Mouse (Mus musculus) cerebellum, adult 2 months (tissue): ENCODE results near the gene Tmem205. TPM values are rescaled to one million over a fixed set of nuclear protein-coding genes. Genes with fewer than 3 reads are reported as not detected.

Experiments
- DNase-seq, 2 experiments: peaks; one replicate each; pipeline ENCODE4 v3.0.0; 2021
- H3K27ac ChIP-seq: fragments of 200-500 bp; 2 replicates; pipeline ENCODE4 v1.5.1; 2012; ENCODE audit warnings: low read length, control low read depth, inconsistent platforms; ENCODE audit not compliant: insufficient read depth
- H3K27me3 ChIP-seq: fragments of 200-500 bp; 2 replicates; pipeline ENCODE4 v1.6.1; 2012; ENCODE audit warnings: inconsistent platforms, mild to moderate bottlenecking, low read length, moderate library complexity; ENCODE audit not compliant: control insufficient read depth, insufficient read depth
- H3K4me1 ChIP-seq: fragments of 200-500 bp; 2 replicates; pipeline ENCODE4 v1.6.1; 2011; ENCODE audit warnings: low read length; ENCODE audit not compliant: control insufficient read depth, insufficient read depth
- H3K4me3 ChIP-seq: fragments of 200-500 bp; replicated peaks from 2 replicates; pipeline ENCODE3; 2011; ENCODE audit warnings: mild to moderate bottlenecking, low read depth, low read length, control low read depth; ENCODE audit not compliant: insufficient read depth
- CTCF ChIP-seq: fragments of 200-500 bp; IDR thresholded peaks from 2 replicates; pipeline ENCODE4 v1.5.1; 2011; ENCODE audit warnings: low read depth, mild to moderate bottlenecking, control low read depth, low read length, moderate library complexity, borderline replicate concordance; ENCODE audit not compliant: insufficient read depth
- POLR2A ChIP-seq: fragments of 200-500 bp; IDR thresholded peaks from 2 replicates; pipeline ENCODE4 v1.6.1; 2011; ENCODE audit warnings: low read length, control low read depth, borderline replicate concordance; ENCODE audit not compliant: insufficient read depth
- WGBS: fragments of 180-500 bp; shearing (Covaris S2); methylation state at CpG from one replicate; pipeline ENCODE4 v1.1.7; 2018; 5-methylcytosine and 5-hydroxymethylcytosine counted together
- polyA plus RNA-seq: library from polyadenylated mRNA; depleted of rRNA; stranded (reverse); fragments of >200 nt; gene quantifications from 2 replicates; pipeline ENCODE4 v1.2.3, GENCODE M21; 2012

The Tmem205 gene
- polyA plus RNA-seq, 1 experiment: 62.5 TPM

- peaks cover 24% of the 10 kb centered on the region for H3K4me1 ChIP-seq
- no peaks in the 10 kb centered on the region for H3K27me3 ChIP-seq
- H3K4me3 ChIP-seq: no peak overlapping the region
- 81% methylated on average over 3 of the region's 3 CpGs for WGBS
- H3K27ac ChIP-seq: no peak overlapping the region
- no peak for TF ChIP-seq POLR2A
- TF ChIP-seq CTCF: no peak
- DNase-seq: no peak
Observed at GRCm38 (mm10) chr9:21929208-21929607, 1.9 kb upstream of the Tmem205 start.

DNA sequence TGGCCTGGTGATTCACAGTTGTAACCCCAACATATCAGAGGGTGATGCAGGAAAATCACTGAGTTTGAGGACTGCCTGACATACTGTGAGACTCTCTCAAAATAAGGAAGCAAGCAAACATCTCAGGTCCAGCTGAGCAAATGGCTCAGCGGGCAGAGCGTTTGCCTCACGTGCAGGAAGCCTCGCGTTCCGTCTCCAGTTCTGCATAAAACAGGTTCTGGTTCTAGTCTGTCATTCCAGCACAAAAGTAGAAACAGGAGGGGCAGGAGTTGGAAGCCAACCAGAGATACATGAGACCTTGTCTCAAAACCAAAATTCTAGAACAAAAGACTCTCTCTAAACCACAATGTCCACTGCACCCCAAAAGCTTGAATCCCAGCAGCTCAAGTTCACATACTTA, 572 bp downstream of the Tmem205 start:
- TF ChIP-seq POLR2A (no peak), CTCF (no peak)
- peaks cover 14% of the 10 kb centered on the region for H3K4me1 ChIP-seq
- H3K27ac ChIP-seq: peak overlapping the region; percentile 2; the same call in 1 of the 2 replicates
- peak overlapping the region; percentile 74 for H3K4me3 ChIP-seq
- WGBS: 0% methylated on average over 6 of the region's 6 CpGs
- H3K27me3 ChIP-seq: no peaks in the 10 kb centered on the region
- no peak for DNase-seq

DNA sequence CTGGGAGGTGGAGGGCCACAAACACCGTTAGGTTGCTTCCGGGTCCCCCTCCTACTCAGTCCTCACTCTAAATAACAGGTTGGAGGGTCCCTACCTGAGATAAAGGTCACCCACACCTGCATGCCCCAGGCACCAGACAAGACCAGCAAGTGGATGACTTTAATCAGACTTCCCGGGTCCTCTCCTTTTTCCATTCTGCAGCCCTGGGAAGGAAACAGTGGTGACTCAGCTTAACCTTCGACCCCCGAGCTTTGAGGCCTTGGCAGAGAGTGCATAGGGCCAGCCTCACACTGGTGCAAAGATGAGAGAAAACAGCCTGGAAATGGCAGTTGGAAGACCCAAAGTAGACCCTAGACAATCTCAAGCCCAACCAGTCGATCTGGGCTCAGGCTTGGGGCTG, 1.2 kb downstream of the Tmem205 start:
- TF ChIP-seq CTCF: no peak
- TF ChIP-seq POLR2A: no peak
- Histone ChIP-seq H3K4me3 (no peak overlapping the region), H3K27me3 (no peaks in the 10 kb centered on the region), H3K27ac (no peak overlapping the region), H3K4me1 (peaks cover 14% of the 10 kb centered on the region)
- DNase-seq: no peak
- WGBS: 80% methylated on average over 6 of the region's 6 CpGs

- 97% methylated on average over 1 of the region's 1 CpGs for WGBS
- H3K4me1 ChIP-seq: peaks cover 14% of the 10 kb centered on the region
- no peak overlapping the region for H3K4me3 ChIP-seq
- no peak for DNase-seq
- no peak overlapping the region for H3K27ac ChIP-seq
- H3K27me3 ChIP-seq: no peaks in the 10 kb centered on the region
- TF ChIP-seq CTCF: no peak
- no peak for TF ChIP-seq POLR2A
Observed at GRCm38 (mm10) chr9:21925506-21925905, 1.9 kb downstream of the Tmem205 start.

DNA sequence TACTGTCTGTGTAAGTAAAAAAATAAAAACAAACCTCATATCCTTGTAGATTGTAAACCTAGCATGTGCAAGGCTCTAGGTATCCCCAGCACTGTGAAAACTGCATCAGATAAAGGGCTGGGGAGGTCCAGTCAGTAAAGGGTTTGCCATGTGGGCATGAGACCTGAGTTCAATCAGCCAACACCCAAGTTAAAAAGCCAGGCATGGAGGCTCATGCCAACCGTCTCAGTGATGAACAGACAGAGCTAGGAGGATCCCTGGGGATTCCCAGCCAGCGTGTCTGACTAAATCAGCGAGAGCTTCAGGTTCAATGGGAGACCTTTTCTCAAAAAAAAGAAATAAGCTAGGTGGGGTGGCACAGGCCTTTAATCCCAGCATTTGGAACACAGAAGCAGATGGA, 2.3 kb downstream of the Tmem205 start:
- H3K27ac ChIP-seq: no peak overlapping the region
- TF ChIP-seq CTCF (no peak), POLR2A (no peak)
- no peak for DNase-seq
- no peaks in the 10 kb centered on the region for H3K27me3 ChIP-seq
- peaks cover 14% of the 10 kb centered on the region for H3K4me1 ChIP-seq
- H3K4me3 ChIP-seq: no peak overlapping the region
- WGBS: 85% methylated on average over 3 of the region's 3 CpGs

GRCm38 (mm10) chr9:21924099-21924493, 3.3 kb downstream of the Tmem205 start:
- no peak for TF ChIP-seq CTCF
- TF ChIP-seq POLR2A: no peak
- H3K4me1 ChIP-seq: peaks cover 14% of the 10 kb centered on the region
- H3K27ac ChIP-seq: no peak overlapping the region
- WGBS: 49% methylated on average over 6 of the region's 6 CpGs
- H3K27me3 ChIP-seq: no peaks in the 10 kb centered on the region
- no peak overlapping the region for H3K4me3 ChIP-seq
- peak; percentile 68 to 78 for DNase-seq

DNA sequence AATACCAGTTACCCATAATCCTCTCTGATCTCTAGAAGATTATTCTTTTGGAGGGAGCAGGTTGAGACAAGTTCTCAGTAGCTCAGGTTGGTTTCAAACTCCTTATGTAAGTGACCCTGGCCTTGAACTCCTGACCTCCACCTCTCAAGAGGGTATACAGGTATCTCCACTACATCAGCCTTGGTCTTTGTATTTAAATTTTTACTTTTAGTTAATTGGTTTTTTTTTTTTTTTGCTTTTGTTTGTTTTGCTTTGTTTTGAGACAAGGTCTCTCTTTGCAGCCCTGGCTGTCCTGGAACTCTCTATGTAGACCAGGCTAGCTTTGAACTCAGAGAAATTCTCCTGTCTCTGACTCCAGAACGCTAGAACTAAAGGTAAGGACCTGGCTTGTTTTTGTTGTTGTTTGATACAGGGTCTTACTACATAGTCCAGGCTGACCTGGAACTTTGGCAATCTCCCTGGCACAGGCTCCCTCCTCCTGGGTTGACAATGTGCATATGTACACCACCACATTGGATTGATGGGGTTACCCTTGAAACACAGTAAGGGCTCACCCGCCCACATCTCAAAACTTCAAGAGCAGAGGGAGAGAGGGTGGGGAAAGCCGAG, 3.8 kb downstream of the Tmem205 start:
- no peak for DNase-seq
- Histone ChIP-seq H3K4me3 (no peak overlapping the region), H3K27ac (no peak overlapping the region), H3K4me1 (peaks cover 14% of the 10 kb centered on the region), H3K27me3 (no peaks in the 10 kb centered on the region)
- TF ChIP-seq CTCF: no peak
- no peak for TF ChIP-seq POLR2A
- 78% methylated on average over 3 of the region's 3 CpGs for WGBS

GRCm38 (mm10) chr9:21923036-21923435, 4.3 kb downstream of the Tmem205 start:
- peaks cover 14% of the 10 kb centered on the region for H3K4me1 ChIP-seq
- no peak for DNase-seq
- no peak for TF ChIP-seq CTCF
- no peak for TF ChIP-seq POLR2A
- WGBS: 89% methylated on average over 4 of the region's 4 CpGs
- no peak overlapping the region for H3K27ac ChIP-seq
- no peaks in the 10 kb centered on the region for H3K27me3 ChIP-seq
- H3K4me3 ChIP-seq: no peak overlapping the region
